Mouse (Mus musculus) embryonic facial prominence, embryonic 10.5 days (tissue): Measurements from ENCODE around the gene Sbk2. TPM values are rescaled to one million over a fixed set of nuclear protein-coding genes. Genes with fewer than 3 reads are reported as not detected.

Source experiments
- DNase-seq: peaks from one replicate; pipeline ENCODE4 v3.0.0-alpha.2; 2017; ENCODE audit warnings: low spot score
- H3K27ac ChIP-seq: fragments of 300-500 bp; sonication (generic); replicated peaks from 2 replicates; pipeline ENCODE4 v1.5.1; 2016; ENCODE audit warnings: mild to moderate bottlenecking
- H3K27me3 ChIP-seq: fragments of 300-500 bp; sonication (generic); replicated peaks from 2 replicates; pipeline ENCODE4 v1.6.1; 2016; ENCODE audit warnings: low read depth, mild to moderate bottlenecking; ENCODE audit not compliant: poor library complexity, severe bottlenecking
- H3K36me3 ChIP-seq: fragments of 300-500 bp; sonication (generic); replicated peaks from 2 replicates; pipeline ENCODE4 v1.6.1; 2016; ENCODE audit warnings: mild to moderate bottlenecking, moderate library complexity
- H3K4me1 ChIP-seq: fragments of 300-500 bp; sonication (generic); 2 replicates; pipeline ENCODE4 v1.6.1; 2016
- H3K4me3 ChIP-seq: fragments of 300-500 bp; sonication (generic); 2 replicates; pipeline ENCODE4 v1.5.1; 2016; ENCODE audit warnings: mild to moderate bottlenecking, moderate library complexity
- H3K9me3 ChIP-seq: fragments of 300-500 bp; sonication (generic); 2 replicates; pipeline ENCODE4 v1.6.1; 2016; ENCODE audit warnings: mild to moderate bottlenecking
- WGBS: fragments of 180-500 bp; shearing (Covaris S2); methylation state at CpG from one replicate; pipeline ENCODE4 v1.1.7; 2016; 5-methylcytosine and 5-hydroxymethylcytosine counted together
- polyA plus RNA-seq: library from polyadenylated mRNA; unstranded; fragments of >200 nt; fragmentation: Nextera tagmentation; extraction: Ambion mirVana; gene quantifications from 2 replicates; pipeline ENCODE4 v1.2.1, GENCODE M21; 2016

The Sbk2 gene
- polyA plus RNA-seq, 1 experiment from 2014 or later = 0.09 TPM

DNA sequence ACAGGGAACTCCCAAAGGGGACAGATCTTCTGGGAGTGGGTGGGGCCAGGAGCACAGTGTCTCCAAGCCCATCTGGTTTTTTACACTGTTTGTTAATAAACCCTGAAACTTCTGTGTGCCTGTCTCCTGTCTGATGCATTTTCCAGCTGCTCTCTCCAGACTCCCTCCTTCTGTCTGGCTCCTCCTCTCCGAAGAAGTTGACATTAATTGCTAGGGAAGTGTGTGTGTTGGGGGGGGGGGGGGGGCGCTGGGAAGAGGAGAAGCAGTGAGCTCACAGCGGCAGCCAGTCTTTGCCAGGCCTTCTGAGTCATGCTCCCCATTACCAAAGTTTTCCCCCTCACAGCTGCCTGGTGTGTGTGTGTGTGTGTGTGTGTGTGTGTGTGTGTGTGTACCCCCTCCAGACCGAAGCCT is 39.3 kb downstream of the Sbk2 start:
- Histone ChIP-seq H3K4me1 (peaks cover 88% of the 10 kb centered on the region), H3K27ac (peak overlapping the region; percentile 92), H3K36me3 (peaks cover 16% of the 10 kb centered on the region), H3K27me3 (no peaks in the 10 kb centered on the region), H3K4me3 (peak overlapping the region; percentile 56), H3K9me3 (peaks cover 4% of the 10 kb centered on the region; the same call in 1 of the 2 replicates)
- WGBS = 5% methylated on average over 4 of the region's 4 CpGs
- DNase-seq = peak; percentile 76

DNA sequence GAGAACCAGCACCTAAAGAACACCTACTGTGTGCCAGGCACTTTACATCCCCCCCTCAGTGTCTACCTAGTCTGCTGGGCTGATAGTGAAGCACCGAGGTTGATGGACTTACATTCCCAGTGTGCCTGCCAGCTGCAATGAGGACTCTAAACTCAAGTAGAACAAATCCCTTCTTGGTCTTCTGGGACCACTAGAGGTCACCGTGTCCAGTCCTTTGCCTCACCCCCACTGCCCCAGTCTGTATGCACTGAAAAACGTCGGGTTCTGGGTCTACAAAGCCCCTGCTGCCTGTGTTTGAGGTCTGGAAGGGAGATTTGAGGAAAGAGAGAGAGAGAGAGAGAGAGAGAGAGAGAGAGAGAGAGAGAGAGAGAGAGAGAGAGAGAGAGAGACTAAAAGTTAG is 39.7 kb downstream of the Sbk2 start:
- peak overlapping the region; percentile 92 for H3K27ac ChIP-seq
- 2% methylated on average over 4 of the region's 4 CpGs for WGBS
- H3K27me3 ChIP-seq = no peaks in the 10 kb centered on the region
- peak; percentile 39 for DNase-seq
- H3K9me3 ChIP-seq = peaks cover 4% of the 10 kb centered on the region; the same call in 1 of the 2 replicates
- H3K36me3 ChIP-seq = peaks cover 20% of the 10 kb centered on the region
- peak overlapping the region; percentile 56 for H3K4me3 ChIP-seq
- peaks cover 88% of the 10 kb centered on the region for H3K4me1 ChIP-seq

DNA sequence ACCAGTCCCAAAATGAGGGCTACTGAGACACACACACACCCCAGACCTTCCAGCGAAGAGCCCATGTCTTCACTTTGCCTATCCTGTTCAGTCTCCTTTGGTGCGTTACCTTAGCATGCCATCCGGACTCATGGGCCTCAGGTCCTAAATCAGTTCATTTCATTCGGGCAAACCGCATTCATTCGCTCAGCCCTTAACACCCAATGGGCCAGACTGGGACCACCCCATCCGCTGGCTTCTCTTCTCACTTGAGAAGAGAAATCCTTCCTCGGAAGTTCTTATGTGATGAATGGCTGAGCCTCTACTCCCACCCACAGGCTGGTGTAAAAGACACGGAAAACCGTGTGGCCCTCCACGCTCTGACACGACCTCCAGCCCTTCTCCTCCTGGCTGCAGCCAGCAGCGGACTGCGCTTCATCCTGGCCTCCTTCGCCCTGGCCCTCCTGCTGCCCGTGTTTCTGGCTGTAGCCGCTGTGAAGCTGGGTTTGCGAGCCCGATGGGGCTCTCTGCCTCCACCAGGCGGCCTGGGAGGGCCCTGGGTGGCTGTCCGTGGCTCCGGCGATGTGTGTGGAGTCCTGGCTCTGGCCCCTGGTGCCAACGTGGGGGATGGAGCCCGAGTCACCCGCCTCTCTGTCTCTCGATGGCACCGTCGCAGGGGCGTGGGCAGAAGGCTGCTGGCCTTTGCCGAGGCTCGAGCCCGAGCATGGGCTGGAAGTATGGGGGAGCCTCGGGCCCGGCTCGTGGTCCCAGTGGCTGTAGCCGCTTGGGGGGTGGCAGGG is 40.4 kb downstream of the Sbk2 start:
- DNase-seq = peak; percentile 72
- peaks cover 27% of the 10 kb centered on the region for H3K36me3 ChIP-seq
- peak overlapping the region; percentile 92 for H3K27ac ChIP-seq
- peak overlapping the region; percentile 56 for H3K4me3 ChIP-seq
- H3K27me3 ChIP-seq = no peaks in the 10 kb centered on the region
- H3K4me1 ChIP-seq = peaks cover 86% of the 10 kb centered on the region
- WGBS = 4% methylated on average over 37 of the region's 37 CpGs
- peaks cover 4% of the 10 kb centered on the region; the same call in 1 of the 2 replicates for H3K9me3 ChIP-seq

DNA sequence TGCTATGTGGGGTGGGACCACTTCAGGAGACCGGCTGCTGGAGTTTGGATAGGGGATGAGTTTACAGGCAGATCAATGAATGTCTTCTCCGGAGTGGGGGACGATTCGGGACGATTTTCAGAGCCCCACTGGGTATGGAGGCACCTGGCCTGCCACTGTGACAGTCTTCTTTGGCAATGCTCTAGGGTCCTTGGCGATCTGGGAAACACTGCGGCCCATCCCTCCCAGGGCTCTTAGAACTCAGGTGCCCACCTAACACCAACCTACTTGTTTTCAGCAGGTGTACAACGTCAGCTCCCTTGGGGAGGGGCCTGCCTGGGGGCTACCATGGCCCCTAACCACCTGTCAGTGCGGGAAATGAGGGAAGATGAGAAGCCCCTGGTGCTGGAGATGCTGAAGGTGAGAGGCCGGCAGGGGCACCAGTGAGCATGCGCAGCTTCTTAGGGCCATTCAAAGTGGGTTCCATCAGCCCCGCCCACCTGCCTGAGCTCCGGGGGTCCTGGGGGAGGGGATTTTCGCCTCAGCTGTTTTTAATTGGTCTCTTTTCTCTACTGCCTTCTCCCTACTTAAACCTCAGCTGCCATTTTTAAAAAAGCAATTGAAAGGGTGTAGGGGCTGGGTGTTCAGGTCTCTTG is 41.2 kb downstream of the Sbk2 start:
- under 1% methylated on average over 14 of the region's 14 CpGs for WGBS
- peak; percentile 90 for DNase-seq
- peak overlapping the region; percentile 92 for H3K27ac ChIP-seq
- no peaks in the 10 kb centered on the region for H3K27me3 ChIP-seq
- peaks cover 4% of the 10 kb centered on the region; the same call in 1 of the 2 replicates for H3K9me3 ChIP-seq
- H3K4me1 ChIP-seq = peaks cover 82% of the 10 kb centered on the region
- peaks cover 35% of the 10 kb centered on the region for H3K36me3 ChIP-seq
- H3K4me3 ChIP-seq = peak overlapping the region; percentile 56

DNA sequence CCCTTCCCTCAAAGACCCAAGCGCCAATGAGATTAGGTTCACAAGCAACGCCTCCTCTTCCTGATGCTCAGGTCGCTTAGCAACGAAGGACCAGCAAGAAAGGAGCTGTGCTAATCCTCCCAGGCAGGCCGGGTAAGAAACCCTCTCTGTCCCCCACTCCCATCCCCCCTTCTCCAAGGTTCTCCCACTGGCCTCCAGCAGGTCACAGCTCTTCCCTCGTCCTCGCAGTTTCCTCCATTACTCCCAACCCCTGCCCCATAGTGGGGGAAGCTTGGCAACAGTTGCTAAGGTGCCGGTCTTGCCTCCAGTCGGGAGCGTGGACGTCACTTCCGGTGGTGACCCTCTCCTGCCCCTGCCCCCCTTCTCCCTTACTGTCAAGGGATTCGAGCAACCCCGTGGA is 41.7 kb downstream of the Sbk2 start:
- Histone ChIP-seq H3K4me3 (peak overlapping the region; percentile 56), H3K27ac (peak overlapping the region; percentile 92), H3K9me3 (peaks cover 4% of the 10 kb centered on the region; the same call in 1 of the 2 replicates), H3K27me3 (no peaks in the 10 kb centered on the region), H3K4me1 (peaks cover 76% of the 10 kb centered on the region), H3K36me3 (peaks cover 40% of the 10 kb centered on the region)
- under 1% methylated on average over 14 of the region's 14 CpGs for WGBS
- peak; percentile 92 for DNase-seq

DNA sequence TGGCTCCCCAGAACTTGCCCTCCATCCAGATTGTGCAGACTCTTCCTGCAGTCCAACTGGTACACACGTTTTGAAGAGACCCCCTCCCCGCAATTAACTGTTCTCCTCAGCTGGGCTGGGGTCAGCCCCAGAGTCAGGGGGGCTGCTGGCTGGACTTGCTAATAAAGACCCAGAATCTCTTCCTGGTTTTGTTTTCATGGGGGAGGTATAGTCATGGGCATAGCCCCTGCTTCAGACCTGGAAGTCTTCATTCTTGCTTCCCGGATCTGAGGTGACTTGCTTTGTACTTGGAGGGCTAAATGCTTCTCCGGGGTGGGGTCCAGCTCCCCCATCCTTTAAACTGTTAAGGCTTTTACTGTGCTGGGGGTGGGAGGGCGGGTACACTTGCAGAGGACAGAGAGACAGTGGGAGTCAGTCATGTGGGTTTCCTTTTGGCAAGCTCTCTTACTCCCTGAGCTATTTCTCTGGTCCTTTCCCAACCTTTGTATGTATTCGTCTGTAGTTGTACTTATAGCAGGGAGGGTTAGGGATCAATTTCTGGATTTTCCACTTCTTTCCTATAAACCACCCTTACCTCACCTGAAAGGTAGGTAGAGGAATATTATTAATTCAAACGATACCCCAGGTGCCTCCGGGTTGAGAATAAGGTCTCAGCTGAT is 42.3 kb downstream of the Sbk2 start, which contains the start of gene Nat14:
TSS of gene Nat14 (plus strand) at position 205 of the 659 bp plus-strand sequence.
- Histone ChIP-seq H3K36me3 (peaks cover 46% of the 10 kb centered on the region), H3K9me3 (peaks cover 4% of the 10 kb centered on the region; the same call in 1 of the 2 replicates), H3K27me3 (no peaks in the 10 kb centered on the region), H3K4me1 (peaks cover 73% of the 10 kb centered on the region), H3K4me3 (peak within 1 kb of the TSS; percentile 56), H3K27ac (peak within 1 kb of the TSS; percentile 92)
- 28% methylated on average over 8 of the region's 8 CpGs for WGBS
- DNase-seq = no peak

DNA sequence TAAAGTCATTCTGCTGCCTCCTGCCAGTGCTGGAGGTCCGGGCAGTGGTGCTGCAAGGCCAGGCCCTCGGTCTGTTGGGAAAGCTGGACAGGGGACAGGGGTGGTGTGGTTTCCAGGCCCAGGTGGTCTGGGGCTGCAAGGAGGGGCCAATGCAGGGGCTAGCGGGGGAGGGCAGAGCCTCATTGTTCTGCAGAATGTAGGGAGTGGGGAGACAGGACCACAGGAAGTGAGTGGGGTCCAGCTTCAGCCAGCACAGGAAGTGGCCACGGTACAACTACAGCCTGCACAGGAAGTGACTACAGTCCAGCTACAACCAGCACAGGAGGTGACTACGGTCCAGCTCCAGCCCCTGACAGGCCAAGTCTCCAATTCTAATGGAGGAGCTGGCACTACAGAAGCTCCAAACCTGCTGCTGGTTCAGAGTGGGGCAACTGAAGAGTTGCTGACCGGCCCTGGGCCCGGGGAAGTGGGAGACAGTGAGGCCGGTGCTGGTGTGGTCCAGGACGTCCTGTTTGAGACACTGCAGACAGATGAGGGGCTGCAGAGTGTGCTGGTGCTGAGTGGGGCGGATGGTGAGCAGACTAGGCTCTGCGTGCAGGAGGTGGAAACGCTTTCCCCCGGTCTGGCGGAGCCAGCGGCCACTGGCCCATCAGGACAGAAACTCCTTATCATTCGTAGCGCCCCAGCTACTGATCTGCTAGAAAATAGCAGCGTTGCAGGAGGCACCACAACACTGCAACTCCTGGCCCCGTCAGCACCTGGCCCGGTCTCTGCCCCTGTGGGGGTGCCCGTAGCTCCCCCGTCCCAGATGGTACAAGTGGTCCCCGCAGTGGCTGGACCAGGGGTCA is 43.0 kb downstream of the Sbk2 start:
- Histone ChIP-seq H3K4me3 (peak overlapping the region; percentile 56; the same call in 1 of the 2 replicates), H3K4me1 (peaks cover 73% of the 10 kb centered on the region), H3K9me3 (peaks cover 4% of the 10 kb centered on the region; the same call in 1 of the 2 replicates), H3K36me3 (peaks cover 46% of the 10 kb centered on the region), H3K27ac (peak overlapping the region; percentile 92), H3K27me3 (no peaks in the 10 kb centered on the region)
- WGBS = 61% methylated on average over 23 of the region's 23 CpGs
- DNase-seq = peak; percentile 25

DNA sequence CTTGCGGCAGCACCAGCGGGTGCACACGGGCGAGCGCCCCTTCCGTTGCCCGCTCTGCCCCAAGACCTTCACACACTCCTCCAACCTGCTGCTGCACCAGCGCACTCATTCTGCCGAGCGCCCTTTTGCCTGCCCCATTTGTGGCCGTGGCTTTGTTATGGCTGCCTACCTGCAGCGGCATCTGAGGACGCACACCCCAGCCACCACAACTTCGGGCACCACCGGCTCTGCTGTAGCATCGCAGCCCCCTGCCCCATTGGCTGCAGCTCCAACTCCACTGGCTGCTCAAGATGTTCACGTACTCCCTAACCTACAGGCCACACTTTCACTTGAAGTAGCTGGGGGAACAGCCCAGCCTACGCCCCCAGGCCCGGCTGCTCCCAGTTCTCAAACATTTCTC is 43.7 kb downstream of the Sbk2 start:
- 89% methylated on average over 19 of the region's 19 CpGs for WGBS
- no peaks in the 10 kb centered on the region for H3K27me3 ChIP-seq
- peaks cover 71% of the 10 kb centered on the region for H3K4me1 ChIP-seq
- H3K4me3 ChIP-seq = 0 out of 2 replicates have a peak overlapping the region, but pooled peaks have one; percentile 6
- no peak for DNase-seq
- H3K36me3 ChIP-seq = peaks cover 46% of the 10 kb centered on the region
- peaks cover 4% of the 10 kb centered on the region; the same call in 1 of the 2 replicates for H3K9me3 ChIP-seq
- H3K27ac ChIP-seq = peak overlapping the region; percentile 92

DNA sequence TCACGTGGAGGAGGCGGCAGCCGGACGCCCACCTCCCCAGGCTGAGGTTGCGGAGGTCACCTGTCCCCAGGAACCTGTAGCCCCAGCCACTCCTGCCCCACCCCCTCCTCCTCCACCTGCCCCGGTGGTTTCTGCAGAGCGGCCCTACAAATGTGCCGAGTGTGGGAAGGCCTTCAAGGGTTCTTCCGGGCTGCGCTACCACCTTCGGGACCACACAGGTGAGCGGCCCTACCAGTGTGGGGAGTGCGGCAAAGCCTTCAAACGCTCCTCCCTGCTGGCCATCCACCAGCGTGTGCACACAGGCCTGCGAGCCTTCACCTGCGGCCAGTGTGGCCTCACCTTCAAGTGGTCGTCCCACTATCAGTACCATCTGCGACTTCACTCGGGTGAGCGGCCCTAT is 44.2 kb downstream of the Sbk2 start:
- Histone ChIP-seq H3K4me1 (peaks cover 66% of the 10 kb centered on the region), H3K4me3 (0 out of 2 replicates have a peak overlapping the region, but pooled peaks have one; percentile 6), H3K36me3 (peaks cover 46% of the 10 kb centered on the region), H3K27me3 (no peaks in the 10 kb centered on the region), H3K9me3 (peaks cover 4% of the 10 kb centered on the region; the same call in 1 of the 2 replicates), H3K27ac (peak overlapping the region; percentile 2; the same call in 1 of the 2 replicates)
- 88% methylated on average over 21 of the region's 21 CpGs for WGBS
- no peak for DNase-seq

DNA sequence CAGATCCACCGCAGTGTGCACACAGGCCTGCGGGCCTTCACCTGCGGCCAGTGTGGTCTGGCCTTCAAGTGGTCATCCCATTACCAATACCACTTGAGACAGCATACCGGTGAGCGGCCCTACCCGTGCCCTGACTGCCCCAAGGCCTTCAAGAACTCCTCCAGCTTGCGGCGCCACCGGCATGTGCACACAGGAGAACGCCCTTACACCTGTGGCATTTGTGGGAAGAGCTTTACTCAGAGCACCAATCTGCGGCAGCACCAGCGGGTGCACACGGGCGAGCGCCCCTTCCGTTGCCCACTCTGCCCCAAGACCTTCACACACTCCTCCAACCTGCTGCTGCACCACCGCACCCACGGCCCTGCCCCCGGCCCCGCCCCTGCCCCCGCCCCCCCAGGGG is 45.1 kb downstream of the Sbk2 start:
- no peak for DNase-seq
- 82% methylated on average over 21 of the region's 21 CpGs for WGBS

DNA sequence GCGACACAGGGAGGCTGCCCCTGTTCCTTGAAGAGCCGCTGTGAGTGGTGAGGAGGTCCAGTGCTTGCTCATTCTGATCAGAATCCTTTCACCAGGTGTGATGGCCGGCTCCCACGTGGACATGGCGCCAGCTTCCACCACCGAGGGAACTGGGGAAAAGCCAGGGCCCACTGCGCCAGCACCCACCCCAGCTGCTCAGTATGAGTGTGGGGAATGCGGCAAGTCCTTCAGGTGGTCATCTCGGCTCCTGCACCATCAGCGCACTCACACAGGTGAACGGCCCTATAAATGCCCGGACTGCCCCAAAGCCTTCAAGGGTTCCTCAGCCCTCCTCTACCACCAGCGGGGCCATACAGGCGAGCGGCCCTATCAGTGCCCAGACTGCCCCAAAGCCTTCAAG is 45.5 kb downstream of the Sbk2 start:
- peaks cover 4% of the 10 kb centered on the region; the same call in 1 of the 2 replicates for H3K9me3 ChIP-seq
- H3K27ac ChIP-seq = no peak overlapping the region
- 94% methylated on average over 15 of the region's 15 CpGs for WGBS
- peaks cover 46% of the 10 kb centered on the region for H3K36me3 ChIP-seq
- DNase-seq = no peak
- H3K4me3 ChIP-seq = no peak overlapping the region
- peaks cover 58% of the 10 kb centered on the region for H3K4me1 ChIP-seq
- no peaks in the 10 kb centered on the region for H3K27me3 ChIP-seq

More for the DNA sequence above, 45.1 kb downstream of the Sbk2 start:
- Histone ChIP-seq H3K4me3 (no peak overlapping the region), H3K9me3 (peaks cover 4% of the 10 kb centered on the region; the same call in 1 of the 2 replicates), H3K27ac (no peak overlapping the region), H3K4me1 (peaks cover 62% of the 10 kb centered on the region), H3K27me3 (no peaks in the 10 kb centered on the region), H3K36me3 (peaks cover 46% of the 10 kb centered on the region)
